Mouse (Mus musculus) liver, postnatal 0 days (tissue): Measurements from ENCODE around the gene Numb. TPM values are rescaled to one million over a fixed set of nuclear protein-coding genes. Genes with fewer than 3 reads are reported as not detected.

Experiments
- ATAC-seq: fragments of 200-750 bp; cut with Nextera tagmentation; 2 replicates; pipeline ENCODE4 v1.8.0; 2017; ENCODE audit warnings: mild to moderate bottlenecking, moderate library complexity
- DNase-seq: peaks from one replicate; pipeline ENCODE4 v3.0.0-alpha.2; 2016
- H3K27ac ChIP-seq: fragments of 300-500 bp; sonication (generic); 2 replicates; pipeline ENCODE4 v1.5.1; 2014; ENCODE audit warnings: antibody characterized with exemption, moderate library complexity, mild to moderate bottlenecking, low read depth
- H3K27me3 ChIP-seq: fragments of 300-500 bp; sonication (generic); 2 replicates; pipeline ENCODE4 v1.6.1; 2014; ENCODE audit warnings: low read length, control low read depth, mixed read lengths; ENCODE audit not compliant: insufficient read depth
- H3K36me3 ChIP-seq: fragments of 300-500 bp; sonication (generic); replicated peaks from 2 replicates; pipeline ENCODE4 v1.6.1; 2014; ENCODE audit warnings: mild to moderate bottlenecking, control low read depth, low read length, moderate library complexity, mixed read lengths; ENCODE audit not compliant: insufficient read depth
- H3K4me1 ChIP-seq: fragments of 300-500 bp; sonication (generic); 2 replicates; pipeline ENCODE4 v1.6.1; 2014; ENCODE audit warnings: antibody characterized with exemption, mild to moderate bottlenecking, control low read depth; ENCODE audit not compliant: insufficient read depth
- H3K4me2 ChIP-seq: fragments of 300-500 bp; sonication (generic); 2 replicates; pipeline ENCODE4 v1.6.1; 2014; ENCODE audit warnings: low read depth, mild to moderate bottlenecking, low read length, moderate library complexity, mixed read lengths
- H3K4me3 ChIP-seq: fragments of 300-500 bp; sonication (generic); 2 replicates; pipeline ENCODE4 v1.5.1; 2014; ENCODE audit warnings: low read depth, low read length
- H3K9ac ChIP-seq: fragments of 300-500 bp; sonication (generic); replicated peaks from 2 replicates; pipeline ENCODE4 v1.6.1; 2014; ENCODE audit warnings: mild to moderate bottlenecking, moderate library complexity
- H3K9me3 ChIP-seq: fragments of 300-500 bp; sonication (generic); 2 replicates; pipeline ENCODE4 v1.6.1; 2016; ENCODE audit warnings: mild to moderate bottlenecking, control low read depth, low read length, mixed read lengths
- CTCF ChIP-seq: sonication (generic); IDR thresholded peaks from 2 replicates; pipeline ENCODE4 v1.5.1; 2016; ENCODE audit warnings: antibody characterized with exemption, low read depth
- EP300 ChIP-seq: IDR thresholded peaks from 2 replicates; pipeline ENCODE4 v1.6.1; 2016; ENCODE audit warnings: antibody characterized with exemption, low read depth, mild to moderate bottlenecking
- WGBS: fragments of 180-500 bp; shearing (Covaris S2); extraction: QIAGEN DNeasy Blood & Tissue Kit; methylation state at CpG from one replicate; pipeline ENCODE4 v1.1.7; 2014; ENCODE audit not compliant: insufficient replicate concordance; 5-methylcytosine and 5-hydroxymethylcytosine counted together
- polyA plus RNA-seq: library from polyadenylated mRNA; unstranded; fragments of >200 nt; fragmentation: Nextera tagmentation; extraction: Ambion mirVana; gene quantifications from 2 replicates; pipeline ENCODE4 v1.2.1, GENCODE M21; 2015

Numb gene
- polyA plus RNA-seq, 1 experiment from 2014 or later = 14.5 TPM

DNA sequence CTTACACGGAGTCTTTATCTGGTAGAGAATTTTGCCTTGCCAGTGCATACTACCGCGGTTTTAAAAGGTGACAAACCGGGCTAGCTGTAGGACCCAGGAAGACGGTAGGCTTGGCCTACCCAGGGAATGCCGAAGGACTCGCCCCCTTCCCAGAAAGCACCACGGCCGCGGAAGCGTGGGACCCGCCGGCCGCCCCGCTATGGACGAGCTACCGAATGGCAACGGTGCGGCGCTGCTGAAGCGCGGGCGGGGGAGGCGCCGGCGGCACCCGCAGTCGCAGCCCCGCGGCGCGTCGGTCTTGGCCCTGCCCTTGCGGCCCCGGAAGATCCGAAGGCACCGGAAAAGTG is 28.7 kb upstream of the Numb start, which contains the start of gene Riox1:
Riox1 (plus strand) TSS at position 116 of the 347 bp plus-strand sequence.
- Histone ChIP-seq H3K36me3 (no peaks in the 10 kb centered on the region), H3K9ac (peak within 1 kb of the TSS; percentile 79), H3K4me2 (peak within 1 kb of the TSS; percentile 98), H3K9me3 (no peaks in the 10 kb centered on the region), H3K27me3 (no peaks in the 10 kb centered on the region), H3K27ac (peak within 1 kb of the TSS; percentile 88), H3K4me1 (peaks cover 35% of the 10 kb centered on the region), H3K4me3 (peak within 1 kb of the TSS; percentile 77)
- ATAC-seq (peak; percentile 89), DNase-seq (peak; percentile 87)
- TF ChIP-seq CTCF (no peak), EP300 (no peak)
- WGBS = under 1% methylated on average over 36 of the region's 37 CpGs

DNA sequence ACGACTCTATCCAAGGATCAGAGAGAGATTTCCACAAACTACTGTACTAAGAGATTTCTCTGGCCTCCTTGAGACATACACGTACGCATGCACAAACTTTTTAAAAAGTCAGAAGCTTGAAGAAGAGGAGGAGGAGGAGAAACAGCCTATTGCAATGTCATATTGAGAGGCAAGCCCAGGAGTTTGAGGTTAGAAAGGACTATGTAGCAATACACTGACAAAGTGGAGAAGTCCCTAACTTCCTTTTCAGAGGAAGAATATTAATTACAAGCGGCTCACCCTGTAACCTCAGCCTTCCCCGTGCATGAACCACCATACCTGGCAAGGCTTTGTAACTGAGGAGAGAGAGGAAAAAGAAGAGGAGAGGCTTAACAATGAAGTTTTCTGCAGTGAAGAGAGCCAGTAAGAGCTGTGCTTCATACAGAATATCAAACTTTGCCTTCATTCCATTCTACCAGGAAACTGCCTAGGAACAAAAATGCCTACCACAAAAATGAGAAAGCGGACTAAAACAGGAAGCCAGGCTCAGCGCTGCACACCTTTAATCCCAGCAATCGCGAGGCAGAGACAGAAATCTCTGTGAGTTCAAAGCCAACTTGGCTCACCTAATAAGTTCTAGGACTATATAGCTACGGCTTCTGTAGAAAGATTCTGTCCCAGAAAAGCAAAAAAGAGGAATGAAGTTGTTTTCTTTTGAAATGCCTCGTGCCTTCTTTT is 28.2 kb upstream of the Numb start:
- peak overlapping the region; percentile 88 for H3K27ac ChIP-seq
- H3K9me3 ChIP-seq = no peaks in the 10 kb centered on the region
- WGBS = 17% methylated on average over 11 of the region's 11 CpGs
- H3K9ac ChIP-seq = peak overlapping the region; percentile 79
- no peak for ATAC-seq
- TF ChIP-seq EP300 (no peak), CTCF (no peak)
- no peak for DNase-seq
- H3K27me3 ChIP-seq = no peaks in the 10 kb centered on the region
- H3K4me3 ChIP-seq = peak overlapping the region; percentile 77
- peak overlapping the region; percentile 98 for H3K4me2 ChIP-seq
- H3K36me3 ChIP-seq = no peaks in the 10 kb centered on the region
- peaks cover 35% of the 10 kb centered on the region for H3K4me1 ChIP-seq

DNA sequence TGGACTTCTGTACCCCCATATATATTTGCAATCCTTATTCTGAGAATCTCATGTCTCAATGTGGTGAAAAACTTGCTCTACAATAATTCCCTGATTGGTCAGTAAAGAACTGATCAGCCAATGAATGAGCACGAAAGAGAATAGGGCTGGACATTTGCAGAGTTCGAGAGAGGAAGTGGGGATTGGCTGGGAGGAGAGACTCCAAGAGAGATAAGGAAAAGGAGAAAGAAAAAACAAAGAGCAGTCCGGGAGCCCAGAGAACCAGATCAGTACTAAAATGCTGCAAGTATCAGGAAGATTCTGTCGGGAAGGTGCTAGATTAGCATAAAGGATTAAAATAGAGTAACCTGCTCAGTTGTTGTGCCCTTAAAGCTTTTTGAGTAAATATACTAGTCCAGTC is 27.3 kb upstream of the Numb start:
- Histone ChIP-seq H3K4me3 (peak overlapping the region; percentile 77; the same call in 1 of the 2 replicates), H3K27ac (0 out of 2 replicates have a peak overlapping the region, but pooled peaks have one; percentile 88), H3K9me3 (no peaks in the 10 kb centered on the region), H3K36me3 (no peaks in the 10 kb centered on the region), H3K27me3 (no peaks in the 10 kb centered on the region), H3K4me1 (peaks cover 35% of the 10 kb centered on the region), H3K4me2 (peak overlapping the region; percentile 98; the same call in 1 of the 2 replicates), H3K9ac (no peak overlapping the region)
- no peak for ATAC-seq
- DNase-seq = no peak
- no peak for TF ChIP-seq EP300
- TF ChIP-seq CTCF = no peak
- WGBS = 36% methylated on average over 4 of the region's 4 CpGs

DNA sequence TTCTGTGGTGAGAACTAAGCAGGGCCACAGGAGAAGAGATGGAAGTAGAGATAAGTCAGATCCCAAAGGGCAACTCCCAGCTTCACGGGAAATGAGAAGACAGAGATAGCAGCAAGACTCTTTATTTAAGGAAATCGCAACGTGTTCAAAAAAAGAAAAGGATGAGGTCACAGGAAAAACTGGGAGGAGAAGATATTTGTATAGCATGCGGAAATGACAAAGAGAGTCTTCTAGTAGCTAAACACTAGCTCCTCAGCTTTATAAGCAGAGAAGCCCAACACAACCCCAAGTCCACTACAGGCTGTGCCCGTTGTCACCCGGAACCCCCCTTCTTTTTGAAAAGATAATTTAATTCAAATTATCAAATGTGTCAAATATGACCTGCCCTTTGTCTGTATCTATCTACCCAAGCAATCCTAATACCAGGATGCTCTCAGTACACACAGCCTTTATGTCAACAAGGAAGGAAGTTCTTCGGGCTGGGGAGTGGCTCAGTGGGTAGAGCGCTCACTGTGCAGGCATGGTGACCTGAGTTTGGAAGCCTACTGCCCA is 25.6 kb upstream of the Numb start:
- 44% methylated on average over 8 of the region's 8 CpGs for whole genome bisulfite sequencing
- no peaks in the 10 kb centered on the region for H3K9me3 ChIP-seq
- no peak overlapping the region for H3K9ac ChIP-seq
- no peaks in the 10 kb centered on the region for H3K36me3 ChIP-seq
- TF ChIP-seq CTCF (no peak), EP300 (no peak)
- peak overlapping the region; percentile 34 for H3K27ac ChIP-seq
- no peak overlapping the region for H3K4me2 ChIP-seq
- H3K4me3 ChIP-seq = no peak overlapping the region
- H3K4me1 ChIP-seq = peaks cover 22% of the 10 kb centered on the region
- no peaks in the 10 kb centered on the region for H3K27me3 ChIP-seq
- DNase-seq = no peak
- no peak for ATAC-seq

DNA sequence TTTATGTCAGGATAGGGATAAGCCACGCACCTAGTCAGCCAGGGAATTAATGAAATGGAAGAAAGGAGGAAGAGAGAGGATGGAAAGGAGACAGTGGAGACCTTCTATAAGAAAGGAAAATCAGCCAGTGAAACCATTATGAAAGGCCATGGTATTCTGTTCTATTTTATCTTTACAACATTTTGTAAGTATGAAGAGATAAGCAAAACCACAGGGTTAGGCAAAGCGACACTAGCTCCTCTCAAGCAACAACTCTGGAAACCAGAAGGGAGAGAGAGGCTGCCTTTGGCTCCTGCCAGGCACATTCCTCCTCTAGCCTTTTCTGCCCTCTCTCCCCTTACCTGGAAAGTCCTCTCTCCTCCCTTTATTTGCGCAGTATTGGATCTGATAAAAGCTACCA is 20.2 kb upstream of the Numb start:
- Histone ChIP-seq H3K9ac (no peak overlapping the region), H3K4me2 (no peak overlapping the region), H3K36me3 (no peaks in the 10 kb centered on the region), H3K4me1 (peaks cover 12% of the 10 kb centered on the region), H3K27me3 (no peaks in the 10 kb centered on the region), H3K9me3 (no peaks in the 10 kb centered on the region), H3K27ac (no peak overlapping the region), H3K4me3 (no peak overlapping the region)
- no peak for ATAC-seq
- no peak for DNase-seq
- TF ChIP-seq EP300 = no peak
- no peak for TF ChIP-seq CTCF
- 49% methylated on average over 3 of the region's 3 CpGs for WGBS

DNA sequence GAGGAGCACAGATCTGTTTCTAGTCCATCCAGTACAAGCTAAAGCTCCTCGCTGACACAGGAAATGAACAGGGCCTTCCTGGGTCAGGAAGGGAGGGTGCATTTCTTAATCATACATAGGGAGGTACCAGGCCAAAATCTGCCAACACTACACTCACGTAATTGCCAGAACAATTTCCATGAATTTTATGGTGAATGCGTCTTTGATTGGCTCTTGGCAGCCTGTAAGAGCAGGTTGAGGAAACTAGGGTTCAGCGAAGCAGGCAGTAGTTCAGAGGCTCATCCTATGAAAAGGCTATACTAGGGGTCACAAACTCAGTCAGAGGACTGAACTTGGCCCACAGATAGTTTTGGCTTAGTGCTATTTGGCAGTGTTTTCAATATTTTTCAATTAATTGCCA is 18.3 kb upstream of the Numb start:
- Histone ChIP-seq H3K27ac (peak overlapping the region; percentile 34; the same call in 1 of the 2 replicates), H3K4me3 (no peak overlapping the region), H3K4me2 (no peak overlapping the region), H3K9me3 (no peaks in the 10 kb centered on the region), H3K4me1 (peaks cover 12% of the 10 kb centered on the region), H3K9ac (no peak overlapping the region), H3K27me3 (no peaks in the 10 kb centered on the region), H3K36me3 (no peaks in the 10 kb centered on the region)
- 58% methylated on average over 4 of the region's 4 CpGs for WGBS
- no peak for TF ChIP-seq CTCF
- no peak for TF ChIP-seq EP300
- DNase-seq (no peak), ATAC-seq (no peak)
